Mouse (Mus musculus) left cerebral cortex, postnatal 10 days (tissue): Measurements from ENCODE around the gene Agr2. TPM values are rescaled to one million over a fixed set of nuclear protein-coding genes. Genes with fewer than 3 reads are reported as not detected.

Experiments used
- DNase-seq, 2 experiments: peaks; one replicate each; pipeline ENCODE4 v3.0.0; 2021 to 2022; ENCODE audit warnings: low spot score in 2 of 2, mixed read lengths in 1 of 2; ENCODE audit errors: extremely low spot score in 1 of 2
- intact Hi-C: fragments of 180-260 bp; cut with DNase I; formaldehyde crosslinking; loops from one replicate; pipeline ENCODE4 v1.15.1; 2025
- total RNA-seq, 2 experiments: library from RNA; stranded (reverse); gene quantifications; 2 replicates each; pipeline ENCODE4 v1.2.3; 2021

The Agr2 gene
- total RNA-seq, 2 experiments from 2014 or later, result not detected

DNA sequence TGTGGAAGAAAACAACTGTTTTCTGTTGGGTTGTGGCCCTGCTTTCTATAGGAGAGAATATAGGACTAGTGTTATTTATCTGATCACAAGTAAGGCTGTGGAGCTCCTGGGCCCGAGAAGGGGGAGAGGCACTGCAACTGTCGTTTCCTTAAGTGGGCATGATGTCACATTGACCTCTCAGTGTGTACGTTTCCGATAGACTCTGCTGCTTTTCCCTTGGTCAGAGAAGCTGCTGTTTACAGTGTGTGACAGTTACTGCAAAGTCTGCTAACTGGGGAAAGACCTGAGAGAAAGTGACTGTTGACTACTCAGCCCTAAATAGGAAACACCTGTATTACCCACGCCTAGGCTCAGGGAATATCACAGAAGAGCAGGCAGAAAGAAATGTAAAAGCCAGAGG, 53.5 kb downstream of the Agr2 start:
- intact Hi-C loops, result no loop called here
- no peak for DNase-seq

DNA sequence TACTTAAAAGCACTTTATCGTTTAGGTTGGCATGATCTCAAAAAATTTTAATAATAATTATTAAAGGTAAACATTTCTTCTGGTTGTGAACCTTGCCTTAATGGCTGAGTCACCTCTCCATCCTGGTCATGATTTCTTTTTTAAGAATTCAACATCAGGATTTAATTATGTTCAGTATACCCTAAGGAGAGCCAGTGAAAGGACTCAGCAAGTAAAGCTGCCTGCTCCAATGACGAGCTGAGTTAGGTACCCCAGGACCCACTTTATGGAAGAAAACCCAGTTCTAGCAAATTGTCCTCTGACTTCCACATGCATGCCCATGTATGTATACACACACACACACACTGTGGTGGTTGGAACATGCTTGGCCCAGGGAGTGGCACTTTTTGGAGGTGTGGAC, 54.9 kb downstream of the Agr2 start:
- DNase-seq, result no peak
- intact Hi-C loops, result no loop called here

DNA sequence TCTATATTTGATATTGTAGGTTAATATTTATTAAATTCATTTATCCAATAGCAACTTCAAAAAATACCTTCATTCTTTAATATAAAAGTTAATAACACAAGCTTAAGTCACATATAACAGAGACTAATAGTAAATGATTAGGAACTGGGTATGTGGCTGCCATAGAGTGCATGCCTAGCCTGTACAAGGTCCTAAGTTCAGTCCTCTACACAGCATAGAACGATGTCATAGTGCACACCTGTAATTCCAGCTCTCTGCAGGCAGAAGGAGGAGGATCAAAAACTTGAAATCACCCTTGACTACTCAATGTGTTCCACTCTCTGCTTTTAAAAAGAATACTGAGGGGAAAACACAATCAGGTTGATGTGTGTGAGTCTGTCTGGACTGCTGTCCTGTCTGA, 57.6 kb downstream of the Agr2 start:
- DNase-seq, result no peak
- intact Hi-C loops, result no loop called here

Other genes starting within 250 kb of the Agr2 start
- not detected for gene Agr3, start 67.3 kb upstream of the Agr2 start, total RNA-seq
- gene Tspan13, start 49.6 kb downstream of the Agr2 start, total RNA-seq, result 100 to 1,000 TPM; 209 to 211 TPM
- 10 to 100 TPM; 58.9 to 60.0 TPM for gene Ankmy2, start 164.2 kb downstream of the Agr2 start, total RNA-seq
- 100 to 1,000 TPM; 110 to 118 TPM for gene Bzw2, start 165.2 kb downstream of the Agr2 start, total RNA-seq